Mouse (Mus musculus) limb, embryonic 13.5 days (tissue): Measurements from ENCODE around the gene Gm28845. TPM values are rescaled to one million over a fixed set of nuclear protein-coding genes. Genes with fewer than 3 reads are reported as not detected.
"Not testable (repeated sequence)": the region's sequence is repeated elsewhere in the genome, so short reads cannot be mapped to it uniquely, and the experiment has no call there.

Source experiments
- ATAC-seq: fragments of 200-750 bp; cut with Nextera tagmentation; 2 replicates; pipeline ENCODE4 v1.8.0; 2017; ENCODE audit warnings: low read depth, moderate number of reproducible peaks, moderate TSS enrichment; ENCODE audit not compliant: low FRiP score
- H3K27ac ChIP-seq: fragments of 300-500 bp; sonication (generic); 2 replicates; pipeline ENCODE4 v1.5.1; 2015; ENCODE audit warnings: inconsistent platforms, mild to moderate bottlenecking, moderate library complexity
- H3K27me3 ChIP-seq: fragments of 300-500 bp; sonication (generic); 2 replicates; pipeline ENCODE4 v1.6.1; 2015; ENCODE audit warnings: mild to moderate bottlenecking, inconsistent platforms
- H3K36me3 ChIP-seq: fragments of 300-500 bp; sonication (generic); 2 replicates; pipeline ENCODE4 v1.6.1; 2015; ENCODE audit warnings: inconsistent platforms, mild to moderate bottlenecking, moderate library complexity
- H3K4me1 ChIP-seq: fragments of 300-500 bp; sonication (generic); 2 replicates; pipeline ENCODE4 v1.6.1; 2015; ENCODE audit warnings: inconsistent platforms
- H3K4me2 ChIP-seq: fragments of 300-500 bp; sonication (generic); replicated peaks from 2 replicates; pipeline ENCODE4 v1.6.1; 2015; ENCODE audit warnings: inconsistent platforms, mild to moderate bottlenecking, moderate library complexity
- H3K4me3 ChIP-seq: fragments of 300-500 bp; sonication (generic); 2 replicates; pipeline ENCODE4 v1.5.1; 2015; ENCODE audit warnings: moderate library complexity, mild to moderate bottlenecking, inconsistent platforms
- H3K9ac ChIP-seq: fragments of 300-500 bp; sonication (generic); 2 replicates; pipeline ENCODE4 v1.6.1; 2015; ENCODE audit warnings: mild to moderate bottlenecking, inconsistent platforms
- H3K9me3 ChIP-seq: fragments of 300-500 bp; sonication (generic); 2 replicates; pipeline ENCODE4 v1.6.1; 2016; ENCODE audit warnings: inconsistent platforms
- WGBS: fragments of 180-500 bp; shearing (Covaris S2); methylation state at CpG from one replicate; pipeline ENCODE4 v1.1.7; 2015; 5-methylcytosine and 5-hydroxymethylcytosine counted together
- polyA plus RNA-seq: library from polyadenylated mRNA; unstranded; fragments of >200 nt; fragmentation: Nextera tagmentation; extraction: Ambion mirVana; gene quantifications from 2 replicates; pipeline ENCODE4 v1.2.1, GENCODE M21; 2015

The Gm28845 gene
- polyA plus RNA-seq, 1 experiment from 2014 or later = not detected

- no peaks in the 10 kb centered on the region for H3K4me1 ChIP-seq
- H3K4me3 ChIP-seq = no peak overlapping the region
- no peak for ATAC-seq
- no peaks in the 10 kb centered on the region for H3K27me3 ChIP-seq
- H3K36me3 ChIP-seq = no peaks in the 10 kb centered on the region
- no peak overlapping the region for H3K9ac ChIP-seq
- no peak overlapping the region for H3K4me2 ChIP-seq
- 87% methylated on average over 3 of the region's 3 CpGs for WGBS
- H3K9me3 ChIP-seq = no peaks in the 10 kb centered on the region
- no peak overlapping the region for H3K27ac ChIP-seq
These were observed 27.8 kb downstream of the Gm28845 start for GRCm38 (mm10) chr1:65091566-65091965.

GRCm38 (mm10) chr1:65090370-65090769 is 29.0 kb downstream of the Gm28845 start:
- Histone ChIP-seq H3K27me3 (no peaks in the 10 kb centered on the region), H3K36me3 (no peaks in the 10 kb centered on the region), H3K27ac (no peak overlapping the region), H3K4me3 (no peak overlapping the region), H3K4me2 (no peak overlapping the region), H3K4me1 (no peaks in the 10 kb centered on the region), H3K9ac (no peak overlapping the region), H3K9me3 (no peaks in the 10 kb centered on the region)
- 76% methylated on average over 2 of the region's 2 CpGs for WGBS
- no peak for ATAC-seq

GRCm38 (mm10) chr1:65088567-65089356 is 30.6 kb downstream of the Gm28845 start:
- no peak overlapping the region for H3K27ac ChIP-seq
- H3K4me1 ChIP-seq = no peaks in the 10 kb centered on the region
- no peak overlapping the region for H3K4me2 ChIP-seq
- no peaks in the 10 kb centered on the region for H3K9me3 ChIP-seq
- no peak overlapping the region for H3K4me3 ChIP-seq
- no peak for ATAC-seq
- no peaks in the 10 kb centered on the region for H3K27me3 ChIP-seq
- WGBS = 80% methylated on average over 6 of the region's 6 CpGs
- no peaks in the 10 kb centered on the region for H3K36me3 ChIP-seq
- no peak overlapping the region for H3K9ac ChIP-seq

GRCm38 (mm10) chr1:65082188-65082587 is 37.2 kb downstream of the Gm28845 start, which contains the start of gene Crygb:
Crygb (minus strand) TSS chr1:65082288.
- Histone ChIP-seq H3K4me1 (peaks cover 4% of the 10 kb centered on the region), H3K27ac (no peak within 1 kb of the TSS), H3K27me3 (no peaks in the 10 kb centered on the region), H3K4me2 (no peak within 1 kb of the TSS), H3K9ac (no peak within 1 kb of the TSS), H3K4me3 (no peak within 1 kb of the TSS), H3K36me3 (no peaks in the 10 kb centered on the region), H3K9me3 (no peaks in the 10 kb centered on the region)
- WGBS = 37% methylated on average over 7 of the region's 7 CpGs
- ATAC-seq = no peak

- no peaks in the 10 kb centered on the region for H3K9me3 ChIP-seq
- no peak overlapping the region for H3K9ac ChIP-seq
- no peak for ATAC-seq
- no peaks in the 10 kb centered on the region for H3K27me3 ChIP-seq
- 16% methylated on average over 5 of the region's 5 CpGs for WGBS
- no peak overlapping the region for H3K27ac ChIP-seq
- H3K4me3 ChIP-seq = no peak overlapping the region
- H3K4me1 ChIP-seq = no peaks in the 10 kb centered on the region
- no peaks in the 10 kb centered on the region for H3K36me3 ChIP-seq
- no peak overlapping the region for H3K4me2 ChIP-seq
These were observed 43.8 kb downstream of the Gm28845 start for GRCm38 (mm10) chr1:65075607-65076006.

- ATAC-seq = no peak
- Histone ChIP-seq H3K4me3 (no peak within 1 kb of the TSS), H3K36me3 (no peaks in the 10 kb centered on the region), H3K4me1 (no peaks in the 10 kb centered on the region), H3K27ac (no peak within 1 kb of the TSS), H3K4me2 (no peak within 1 kb of the TSS), H3K9ac (no peak within 1 kb of the TSS), H3K27me3 (no peaks in the 10 kb centered on the region), H3K9me3 (no peaks in the 10 kb centered on the region)
- WGBS = 81% methylated on average over 6 of the region's 6 CpGs
These were observed 45.8 kb downstream of the Gm28845 start, which contains the start of gene Crygc for GRCm38 (mm10) chr1:65073589-65073988. Crygc (minus strand) TSS chr1:65073689.

GRCm38 (mm10) chr1:65067842-65068241 is 51.5 kb downstream of the Gm28845 start:
- no peak overlapping the region for H3K4me2 ChIP-seq
- no peaks in the 10 kb centered on the region for H3K4me1 ChIP-seq
- no peak overlapping the region for H3K4me3 ChIP-seq
- H3K27me3 ChIP-seq = no peaks in the 10 kb centered on the region
- H3K36me3 ChIP-seq = no peaks in the 10 kb centered on the region
- ATAC-seq = no peak
- no peaks in the 10 kb centered on the region for H3K9me3 ChIP-seq
- H3K9ac ChIP-seq = no peak overlapping the region
- no peak overlapping the region for H3K27ac ChIP-seq

- Histone ChIP-seq H3K4me2 (no peak overlapping the region), H3K9ac (no peak overlapping the region), H3K36me3 (no peaks in the 10 kb centered on the region), H3K27ac (no peak overlapping the region), H3K27me3 (no peaks in the 10 kb centered on the region), H3K4me3 (no peak overlapping the region), H3K9me3 (no peaks in the 10 kb centered on the region), H3K4me1 (no peaks in the 10 kb centered on the region)
- 89% methylated on average over 15 of the region's 15 CpGs for WGBS
- no peak for ATAC-seq
These were observed 55.2 kb downstream of the Gm28845 start for GRCm38 (mm10) chr1:65064201-65064600.

- H3K36me3 ChIP-seq = no peaks in the 10 kb centered on the region
- no peak within 1 kb of the TSS for H3K4me3 ChIP-seq
- 92% methylated on average over 8 of the region's 8 CpGs for WGBS
- no peak for ATAC-seq
- H3K27ac ChIP-seq = no peak within 1 kb of the TSS
- H3K9me3 ChIP-seq = no peaks in the 10 kb centered on the region
- no peaks in the 10 kb centered on the region for H3K27me3 ChIP-seq
- no peak within 1 kb of the TSS for H3K4me2 ChIP-seq
- no peaks in the 10 kb centered on the region for H3K4me1 ChIP-seq
- H3K9ac ChIP-seq = no peak within 1 kb of the TSS
These were observed 56.0 kb downstream of the Gm28845 start, which contains the start of gene Crygd for GRCm38 (mm10) chr1:65063352-65063751. Crygd (minus strand) TSS chr1:65063452.

GRCm38 (mm10) chr1:65052140-65052539 is 67.2 kb downstream of the Gm28845 start:
- no peak overlapping the region for H3K9ac ChIP-seq
- no peaks in the 10 kb centered on the region; the same call in 1 of the 2 replicates for H3K9me3 ChIP-seq
- 34% methylated on average over 2 of the region's 2 CpGs for WGBS
- no peak for ATAC-seq
- H3K4me3 ChIP-seq = no peak overlapping the region
- H3K4me2 ChIP-seq = no peak overlapping the region
- H3K36me3 ChIP-seq = no peaks in the 10 kb centered on the region
- H3K4me1 ChIP-seq = peaks cover 7% of the 10 kb centered on the region; the same call in 1 of the 2 replicates
- no peaks in the 10 kb centered on the region for H3K27me3 ChIP-seq
- H3K27ac ChIP-seq = no peak overlapping the region

GRCm38 (mm10) chr1:65051696-65052095 is 67.7 kb downstream of the Gm28845 start:
- Histone ChIP-seq H3K4me1 (peaks cover 7% of the 10 kb centered on the region; the same call in 1 of the 2 replicates), H3K4me2 (no peak overlapping the region), H3K9ac (no peak overlapping the region), H3K27me3 (no peaks in the 10 kb centered on the region), H3K27ac (no peak overlapping the region), H3K9me3 (no peaks in the 10 kb centered on the region; the same call in 1 of the 2 replicates), H3K4me3 (no peak overlapping the region), H3K36me3 (no peaks in the 10 kb centered on the region)
- no peak for ATAC-seq
- 58% methylated on average over 7 of the region's 7 CpGs for WGBS

- not testable (repeated sequence) for H3K4me2 ChIP-seq, H3K9me3 ChIP-seq, H3K36me3 ChIP-seq, H3K9ac ChIP-seq, H3K4me1 ChIP-seq, H3K27ac ChIP-seq, H3K27me3 ChIP-seq, ATAC-seq, H3K4me3 ChIP-seq
- 85% methylated on average over 10 of the region's 12 CpGs for WGBS
These were observed 68.4 kb downstream of the Gm28845 start, which contains the start of gene Cryge for GRCm38 (mm10) chr1:65050952-65051351. Cryge (minus strand) TSS chr1:65051149.
